Mouse (Mus musculus) G1E (cell line): ENCODE data around the gene Ptprcap.

Experiments
- CTCF ChIP-seq: IDR thresholded peaks from 2 replicates; pipeline ENCODE4 v1.5.1; 2012; ENCODE audit warnings: low read depth, low read length, inconsistent platforms, mixed read lengths
- GATA1 ChIP-seq: IDR thresholded peaks from 2 replicates; pipeline ENCODE4 v1.6.1; 2012; ENCODE audit warnings: borderline replicate concordance, low read length, inconsistent platforms, mixed read lengths
- POLR2AphosphoS5 ChIP-seq: IDR thresholded peaks from 2 replicates; pipeline ENCODE4 v1.6.1; 2012; ENCODE audit warnings: low read depth, low read length, inconsistent platforms; ENCODE audit not compliant: insufficient replicate concordance

- TF ChIP-seq CTCF: no peak
- TF ChIP-seq GATA1: no peak
- no peak for TF ChIP-seq POLR2AphosphoS5
These were observed 3.4 kb downstream of the Ptprcap start for GRCm38 (mm10) chr19:4156771-4157170.
